Mouse (Mus musculus) kidney, embryonic 16.5 days (tissue): ENCODE measurements around the gene Olfr1006. TPM values are rescaled to one million over a fixed set of nuclear protein-coding genes. Genes with fewer than 3 reads are reported as not detected.
"Not testable (repeated sequence)": the region's sequence is repeated elsewhere in the genome, so short reads cannot be mapped to it uniquely, and the experiment has no call there.

Source experiments
- ATAC-seq: fragments of 200-750 bp; cut with Nextera tagmentation; 2 replicates; pipeline ENCODE4 v1.8.0; 2017; ENCODE audit warnings: moderate TSS enrichment; ENCODE audit not compliant: low FRiP score, low TSS enrichment
- H3K27ac ChIP-seq: fragments of 300-500 bp; sonication (generic); 2 replicates; pipeline ENCODE4 v1.5.1; 2014; ENCODE audit warnings: low read length
- H3K27me3 ChIP-seq: fragments of 300-500 bp; sonication (generic); 2 replicates; pipeline ENCODE4 v1.6.1; 2014; ENCODE audit warnings: low read length, control low read depth, mixed read lengths; ENCODE audit not compliant: insufficient read depth
- H3K36me3 ChIP-seq: fragments of 300-500 bp; sonication (generic); 2 replicates; pipeline ENCODE4 v1.6.1; 2014; ENCODE audit warnings: low read length, control low read depth, mixed read lengths; ENCODE audit not compliant: insufficient read depth
- H3K4me1 ChIP-seq: fragments of 300-500 bp; sonication (generic); 2 replicates; pipeline ENCODE4 v1.6.1; 2014; ENCODE audit warnings: low read length, control low read depth, mixed read lengths; ENCODE audit not compliant: insufficient read depth
- H3K4me2 ChIP-seq: fragments of 300-500 bp; sonication (generic); replicated peaks from 2 replicates; pipeline ENCODE4 v1.6.1; 2014; ENCODE audit warnings: low read depth, low read length
- H3K4me3 ChIP-seq: fragments of 300-500 bp; sonication (generic); 2 replicates; pipeline ENCODE4 v1.5.1; 2014; ENCODE audit warnings: mild to moderate bottlenecking, low read length
- H3K9ac ChIP-seq: fragments of 300-500 bp; sonication (generic); replicated peaks from 2 replicates; pipeline ENCODE4 v1.6.1; 2014; ENCODE audit warnings: low read length
- H3K9me3 ChIP-seq: fragments of 300-500 bp; sonication (generic); 2 replicates; pipeline ENCODE4 v1.6.1; 2016; ENCODE audit warnings: low read length, control low read depth
- WGBS: fragments of 180-500 bp; shearing (Covaris S2); extraction: QIAGEN DNeasy Blood & Tissue Kit; methylation state at CpG from one replicate; pipeline ENCODE4 v1.1.7; 2014; 5-methylcytosine and 5-hydroxymethylcytosine counted together
- polyA plus RNA-seq: library from polyadenylated mRNA; unstranded; fragments of >200 nt; fragmentation: Nextera tagmentation; extraction: Ambion mirVana; gene quantifications from 2 replicates; pipeline ENCODE4 v1.2.1, GENCODE M21; 2015

The Olfr1006 gene
- not detected in 2 replicates for polyA plus RNA-seq

DNA sequence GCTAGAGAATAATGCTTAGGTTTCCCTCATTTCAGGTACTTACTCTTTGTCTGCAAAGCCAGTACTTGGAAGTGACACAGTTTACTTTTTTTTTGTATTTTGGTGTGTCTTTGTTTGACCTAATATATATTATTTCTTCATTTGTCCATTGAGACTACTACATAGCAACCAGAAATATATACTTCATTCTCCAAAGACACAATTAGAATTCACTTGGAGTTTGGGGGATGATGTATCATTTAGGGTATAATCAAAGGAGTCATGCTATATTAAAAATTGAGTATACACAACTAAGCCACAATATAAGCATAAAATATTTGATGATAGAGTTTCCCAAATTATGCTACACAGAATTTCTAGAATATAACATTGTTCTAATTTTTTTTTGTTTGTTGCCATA, at the start of gene Olfr1006:
TSS of gene Olfr1006 (minus strand) at position 101 of the 400 bp plus-strand sequence.
- Histone ChIP-seq H3K36me3 (no peaks in the 10 kb centered on the region), H3K9ac (no peak within 1 kb of the TSS), H3K4me3 (no peak within 1 kb of the TSS), H3K9me3 (no peaks in the 10 kb centered on the region), H3K27me3 (no peaks in the 10 kb centered on the region), H3K4me2 (no peak within 1 kb of the TSS), H3K27ac (no peak within 1 kb of the TSS), H3K4me1 (no peaks in the 10 kb centered on the region)
- no peak for ATAC-seq

DNA sequence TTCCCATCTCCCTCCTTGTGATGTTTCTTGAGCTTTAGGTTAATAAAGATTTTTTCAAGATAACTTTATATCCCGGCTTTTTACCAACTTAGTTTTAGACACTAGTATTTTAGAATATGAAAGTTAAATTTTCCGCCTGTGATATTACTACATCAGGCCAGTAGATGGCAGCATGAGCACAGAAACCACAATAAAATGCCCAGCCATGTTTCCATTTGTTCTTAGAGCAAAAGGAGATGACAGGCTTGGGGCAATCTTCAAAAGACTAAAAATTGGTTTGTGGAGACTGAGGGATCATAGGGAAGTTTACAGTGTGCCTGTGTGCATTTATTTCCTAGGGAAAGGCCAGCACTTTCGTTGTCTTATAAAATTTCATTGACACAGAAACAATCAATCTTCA, 47.2 kb upstream of the Olfr1006 start:
- ATAC-seq, result no peak

GRCm38 (mm10) chr2:85715119-85715518, 36.6 kb upstream of the Olfr1006 start, which contains the start of gene Olfr1009:
Olfr1009 (plus strand) TSS chr2:85715419.
- Histone ChIP-seq H3K36me3 (no peaks in the 10 kb centered on the region), H3K4me3 (no peak within 1 kb of the TSS), H3K9me3 (no peaks in the 10 kb centered on the region; the same call in 1 of the 2 replicates), H3K9ac (no peak within 1 kb of the TSS), H3K27me3 (no peaks in the 10 kb centered on the region), H3K4me1 (no peaks in the 10 kb centered on the region), H3K27ac (no peak within 1 kb of the TSS), H3K4me2 (no peak within 1 kb of the TSS)
- 90% methylated on average over 1 of the region's 1 CpGs for WGBS
- no peak for ATAC-seq

More for the DNA sequence above, 47.2 kb upstream of the Olfr1006 start:
- H3K9ac ChIP-seq, result no peak overlapping the region
- H3K4me1 ChIP-seq, result no peaks in the 10 kb centered on the region
- H3K4me3 ChIP-seq, result no peak overlapping the region
- no peak overlapping the region for H3K4me2 ChIP-seq
- WGBS, result 7% methylated on average over 3 of the region's 3 CpGs
- H3K27ac ChIP-seq, result no peak overlapping the region
- no peaks in the 10 kb centered on the region for H3K36me3 ChIP-seq
- no peaks in the 10 kb centered on the region for H3K27me3 ChIP-seq
- H3K9me3 ChIP-seq, result no peaks in the 10 kb centered on the region

GRCm38 (mm10) chr2:85711159-85711558, 32.6 kb upstream of the Olfr1006 start:
- WGBS, result 18% methylated on average over 1 of the region's 1 CpGs
- no peaks in the 10 kb centered on the region for H3K36me3 ChIP-seq
- no peak for ATAC-seq
- no peaks in the 10 kb centered on the region; the same call in 1 of the 2 replicates for H3K9me3 ChIP-seq
- H3K4me3 ChIP-seq, result no peak overlapping the region
- H3K27me3 ChIP-seq, result no peaks in the 10 kb centered on the region
- H3K9ac ChIP-seq, result no peak overlapping the region
- H3K27ac ChIP-seq, result no peak overlapping the region
- no peaks in the 10 kb centered on the region for H3K4me1 ChIP-seq
- no peak overlapping the region for H3K4me2 ChIP-seq

- ATAC-seq, H3K4me3 ChIP-seq, H3K27me3 ChIP-seq, H3K36me3 ChIP-seq, H3K4me2 ChIP-seq, H3K27ac ChIP-seq, H3K9me3 ChIP-seq, H3K4me1 ChIP-seq, H3K9ac ChIP-seq: not testable (repeated sequence)
- 40% methylated on average over 2 of the region's 2 CpGs for WGBS
Measured at GRCm38 (mm10) chr2:85710680-85711079, 32.1 kb upstream of the Olfr1006 start.

- no peak for ATAC-seq
- no peak within 1 kb of the TSS for H3K4me2 ChIP-seq
- no peak within 1 kb of the TSS for H3K27ac ChIP-seq
- no peak within 1 kb of the TSS for H3K4me3 ChIP-seq
- H3K4me1 ChIP-seq, result no peaks in the 10 kb centered on the region
- H3K9me3 ChIP-seq, result no peaks in the 10 kb centered on the region
- H3K36me3 ChIP-seq, result no peaks in the 10 kb centered on the region
- no peaks in the 10 kb centered on the region for H3K27me3 ChIP-seq
- no peak within 1 kb of the TSS for H3K9ac ChIP-seq
Measured at GRCm38 (mm10) chr2:85689131-85689530, 10.6 kb upstream of the Olfr1006 start, which contains the start of gene Olfr1008. Olfr1008 (plus strand) TSS chr2:85689431.

- H3K9ac ChIP-seq, H3K36me3 ChIP-seq, H3K4me3 ChIP-seq, H3K27me3 ChIP-seq, ATAC-seq, H3K9me3 ChIP-seq, H3K4me1 ChIP-seq, H3K4me2 ChIP-seq, H3K27ac ChIP-seq: not testable (repeated sequence)
Measured at GRCm38 (mm10) chr2:85664355-85664754, 14.2 kb downstream of the Olfr1006 start, which contains the start of gene Olfr154. Olfr154 (minus strand) TSS chr2:85664455.

GRCm38 (mm10) chr2:85650604-85651003, 28.0 kb downstream of the Olfr1006 start, which contains the start of gene Olfr1002:
Olfr1002 (minus strand) TSS chr2:85650704.
- Histone ChIP-seq H3K4me2 (no peak within 1 kb of the TSS), H3K9me3 (no peaks in the 10 kb centered on the region), H3K9ac (no peak within 1 kb of the TSS), H3K27ac (no peak within 1 kb of the TSS), H3K27me3 (no peaks in the 10 kb centered on the region), H3K4me3 (no peak within 1 kb of the TSS), H3K4me1 (no peaks in the 10 kb centered on the region), H3K36me3 (no peaks in the 10 kb centered on the region)
- no peak for ATAC-seq
- 82% methylated on average over 1 of the region's 1 CpGs for WGBS

Other genes with a start within 250 kb of the Olfr1006 start
- gene Olfr994, start 242.3 kb downstream of the Olfr1006 start, polyA plus RNA-seq, result not detected in 2 replicates
- gene Olfr995, start 235.1 kb downstream of the Olfr1006 start, polyA plus RNA-seq, result not detected in 2 replicates
- not detected in 2 replicates for gene 4833423E24Rik, start 159.7 kb downstream of the Olfr1006 start, polyA plus RNA-seq
- gene Olfr996, start 99.6 kb downstream of the Olfr1006 start, polyA plus RNA-seq, result not detected in 2 replicates
- gene Olfr998, start 89.8 kb downstream of the Olfr1006 start, polyA plus RNA-seq, result not detected in 2 replicates
- not detected in 2 replicates for gene Olfr1000, start 66.9 kb downstream of the Olfr1006 start, polyA plus RNA-seq
- not detected in 2 replicates for gene Olfr1002, start 28.1 kb downstream of the Olfr1006 start, polyA plus RNA-seq
- not detected in 2 replicates for gene Olfr154, start 14.3 kb downstream of the Olfr1006 start, polyA plus RNA-seq
- gene Olfr1008, start 10.7 kb upstream of the Olfr1006 start, polyA plus RNA-seq, result not detected in 2 replicates
- gene Olfr1009, start 36.7 kb upstream of the Olfr1006 start, polyA plus RNA-seq, result not detected in 2 replicates
- gene Olfr1012, start 84.0 kb upstream of the Olfr1006 start, polyA plus RNA-seq, result not detected in 2 replicates
- not detected in 2 replicates for gene Olfr1013, start 88.3 kb upstream of the Olfr1006 start, polyA plus RNA-seq
- gene Olfr1014, start 93.9 kb upstream of the Olfr1006 start, polyA plus RNA-seq, result not detected in 2 replicates
- gene Olfr1015, start 103.2 kb upstream of the Olfr1006 start, polyA plus RNA-seq, result not detected in 2 replicates
- gene Olfr1016, start 123.8 kb upstream of the Olfr1006 start, polyA plus RNA-seq, result not detected in 2 replicates
- gene Olfr1018, start 139.7 kb upstream of the Olfr1006 start, polyA plus RNA-seq, result not detected in 2 replicates
- not detected in 2 replicates for gene Olfr1019, start 166.7 kb upstream of the Olfr1006 start, polyA plus RNA-seq
- gene Olfr1020, start 168.3 kb upstream of the Olfr1006 start, polyA plus RNA-seq, result not detected in 2 replicates
- not detected in 2 replicates for gene Olfr1022, start 189.8 kb upstream of the Olfr1006 start, polyA plus RNA-seq
- gene Olfr1023, start 206.9 kb upstream of the Olfr1006 start, polyA plus RNA-seq, result not detected in 2 replicates
- not detected in 2 replicates for gene Olfr1024, start 226.3 kb upstream of the Olfr1006 start, polyA plus RNA-seq
- gene Olfr1025-ps1, start 236.4 kb upstream of the Olfr1006 start, polyA plus RNA-seq, result not detected in 2 replicates
- not detected in 2 replicates for gene Olfr1026, start 242.8 kb upstream of the Olfr1006 start, polyA plus RNA-seq